Mouse (Mus musculus) heart, postnatal 0 days (tissue): ENCODE data around the gene Camk2d.
A peak's percentile ranks its signal among the peaks of the same experiment; 100 is the strongest.

Experiments used
- CTCF ChIP-seq: IDR thresholded peaks from 2 replicates; pipeline ENCODE4 v1.5.1; 2016; ENCODE audit warnings: antibody characterized with exemption, control low read depth, low read depth
- EP300 ChIP-seq: IDR thresholded peaks from 2 replicates; pipeline ENCODE4 v1.6.1; 2016; ENCODE audit warnings: antibody characterized with exemption, low read depth

- TF ChIP-seq CTCF (0 out of 2 replicates have a peak, but pooled peaks have one; percentile 6), EP300 (no peak)
Measured at GRCm38 (mm10) chr3:126597161-126597595, 1.1 kb downstream of the Camk2d start.
